Mouse (Mus musculus) midbrain, embryonic 15.5 days (tissue): ENCODE data around the gene Ankle2. TPM values are rescaled to one million over a fixed set of nuclear protein-coding genes. Genes with fewer than 3 reads are reported as not detected.

Experiments used
- ATAC-seq: fragments of 200-750 bp; cut with Nextera tagmentation; replicated peaks from 2 replicates; pipeline ENCODE4 v1.8.0; 2017; ENCODE audit warnings: moderate TSS enrichment
- H3K27ac ChIP-seq: fragments of 300-500 bp; sonication (generic); 2 replicates; pipeline ENCODE4 v1.5.1; 2015; ENCODE audit warnings: mild to moderate bottlenecking, inconsistent platforms
- H3K27me3 ChIP-seq: fragments of 300-500 bp; sonication (generic); replicated peaks from 2 replicates; pipeline ENCODE4 v1.6.1; 2015; ENCODE audit warnings: inconsistent platforms
- H3K36me3 ChIP-seq: fragments of 300-500 bp; sonication (generic); replicated peaks from 2 replicates; pipeline ENCODE4 v1.6.1; 2015; ENCODE audit warnings: inconsistent platforms
- H3K4me1 ChIP-seq: fragments of 300-500 bp; sonication (generic); 2 replicates; pipeline ENCODE4 v1.6.1; 2015; ENCODE audit warnings: inconsistent platforms
- H3K4me2 ChIP-seq: fragments of 300-500 bp; sonication (generic); 2 replicates; pipeline ENCODE4 v1.6.1; 2015; ENCODE audit warnings: inconsistent platforms, mild to moderate bottlenecking, moderate library complexity
- H3K4me3 ChIP-seq: fragments of 300-500 bp; sonication (generic); 2 replicates; pipeline ENCODE4 v1.5.1; 2015; ENCODE audit warnings: mild to moderate bottlenecking, inconsistent platforms
- H3K9ac ChIP-seq: fragments of 300-500 bp; sonication (generic); 2 replicates; pipeline ENCODE4 v1.6.1; 2015; ENCODE audit warnings: mild to moderate bottlenecking, inconsistent platforms
- H3K9me3 ChIP-seq: fragments of 300-500 bp; sonication (generic); 2 replicates; pipeline ENCODE4 v1.6.1; 2016; ENCODE audit warnings: inconsistent platforms
- WGBS: fragments of 180-500 bp; shearing (Covaris S2); methylation state at CpG from one replicate; pipeline ENCODE4 v1.1.7; 2015; ENCODE audit warnings: mixed read lengths; 5-methylcytosine and 5-hydroxymethylcytosine counted together
- polyA plus RNA-seq: library from polyadenylated mRNA; unstranded; fragments of >200 nt; fragmentation: Nextera tagmentation; extraction: Ambion mirVana; gene quantifications from 2 replicates; pipeline ENCODE4 v1.2.1, GENCODE M21; 2015

Ankle2 gene
- polyA plus RNA-seq: 20.6 and 22.6 TPM in 2 replicates

DNA sequence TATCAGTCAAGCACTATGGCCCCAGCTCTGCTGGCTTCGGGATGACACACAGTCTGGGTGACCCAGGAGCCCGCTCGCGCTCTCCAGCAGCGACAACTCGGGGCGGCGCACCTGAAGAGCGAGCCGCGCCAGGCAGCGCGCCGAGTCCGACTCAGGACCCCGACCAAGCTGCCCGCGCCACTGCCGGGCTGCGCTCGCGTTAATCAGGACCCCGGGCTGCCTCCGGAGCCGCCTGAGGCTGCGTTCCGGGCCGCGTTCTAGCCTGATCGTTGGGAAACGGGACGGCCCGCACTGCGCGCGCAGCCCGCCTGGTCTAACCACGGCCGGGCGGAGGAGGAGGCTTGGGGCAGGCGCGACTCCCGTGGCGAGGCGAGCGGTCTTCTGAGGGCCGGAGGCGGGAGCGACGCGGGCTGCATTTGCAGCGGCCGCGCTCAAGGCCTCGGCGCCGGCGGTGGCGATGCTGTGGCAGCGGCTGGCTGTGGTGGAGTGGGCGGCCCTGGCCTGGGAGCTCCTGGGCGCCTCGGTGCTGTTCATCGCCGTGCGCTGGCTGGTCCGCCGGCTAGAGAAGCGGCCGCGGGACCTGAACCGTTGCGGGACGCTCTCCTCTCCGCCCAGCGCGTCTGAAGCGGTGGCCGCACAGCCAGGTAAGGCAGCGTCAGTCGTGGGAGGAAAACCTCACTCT, at the start of gene Ankle2:
Ankle2 (plus strand) TSS at position 225 of the 682 bp plus-strand sequence.
- H3K9ac ChIP-seq: peak within 1 kb of the TSS; percentile 96
- under 1% methylated on average over 80 of the region's 81 CpGs for WGBS
- peak within 1 kb of the TSS; percentile 89 for H3K4me3 ChIP-seq
- H3K4me1 ChIP-seq: peaks cover 24% of the 10 kb centered on the region
- H3K9me3 ChIP-seq: no peaks in the 10 kb centered on the region
- no peaks in the 10 kb centered on the region for H3K27me3 ChIP-seq
- peak; percentile 97 for ATAC-seq
- peak within 1 kb of the TSS; percentile 95 for H3K27ac ChIP-seq
- H3K4me2 ChIP-seq: peak within 1 kb of the TSS; percentile 69
- peaks cover 7% of the 10 kb centered on the region; the same call in 1 of the 2 replicates for H3K36me3 ChIP-seq

- Histone ChIP-seq H3K36me3 (peaks cover 34% of the 10 kb centered on the region), H3K4me2 (no peak overlapping the region), H3K27me3 (no peaks in the 10 kb centered on the region), H3K4me1 (peaks cover 16% of the 10 kb centered on the region), H3K27ac (no peak overlapping the region), H3K9me3 (no peaks in the 10 kb centered on the region), H3K4me3 (no peak overlapping the region), H3K9ac (no peak overlapping the region)
- 93% methylated on average over 5 of the region's 5 CpGs for WGBS
- no peak for ATAC-seq
Observed at GRCm38 (mm10) chr5:110181716-110182115, 49.1 kb upstream of the Ankle2 start.

DNA sequence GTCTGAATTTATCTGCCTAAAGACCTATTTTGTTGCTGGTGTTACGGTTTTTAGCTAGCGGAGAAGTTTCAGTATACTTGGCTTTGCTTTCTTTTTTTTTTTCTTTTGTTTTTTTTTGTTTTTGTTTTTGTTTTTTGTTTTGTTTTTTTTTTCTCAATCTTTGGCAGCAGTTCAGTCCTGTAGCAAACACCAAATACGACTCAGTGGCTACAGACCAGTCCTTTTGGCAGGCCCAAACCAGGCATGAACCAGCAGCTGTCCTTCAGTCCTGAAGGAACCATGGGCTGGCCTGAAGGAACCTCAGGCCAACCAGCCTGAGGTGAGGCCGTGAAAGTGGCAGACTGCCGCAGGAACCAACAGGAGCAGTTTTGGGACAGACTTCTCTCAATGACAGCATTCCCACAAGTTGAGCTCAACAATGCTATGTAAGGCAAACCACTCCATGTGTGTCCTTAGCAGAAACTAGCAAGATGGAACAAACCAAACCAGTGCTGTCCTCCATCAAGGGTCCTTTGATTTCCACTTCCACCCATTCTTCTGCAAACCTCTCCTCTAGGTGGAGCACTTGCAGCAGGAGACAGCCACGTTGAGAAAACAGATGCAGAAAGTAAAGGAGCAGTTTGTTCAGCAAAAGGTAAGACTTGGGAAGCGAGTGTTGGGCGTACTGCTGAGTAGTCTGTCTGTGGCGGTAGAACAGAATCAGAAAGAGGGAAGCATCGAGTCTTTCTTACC, 27.5 kb upstream of the Ankle2 start:
- no peak for ATAC-seq
- peaks cover 66% of the 10 kb centered on the region for H3K36me3 ChIP-seq

GRCm38 (mm10) chr5:110204777-110205176, 26.0 kb upstream of the Ankle2 start:
- no peak overlapping the region for H3K27ac ChIP-seq
- no peak for ATAC-seq
- H3K27me3 ChIP-seq: no peaks in the 10 kb centered on the region
- no peak overlapping the region for H3K4me3 ChIP-seq
- no peaks in the 10 kb centered on the region for H3K4me1 ChIP-seq
- H3K9me3 ChIP-seq: no peaks in the 10 kb centered on the region
- peaks cover 78% of the 10 kb centered on the region for H3K36me3 ChIP-seq
- no peak overlapping the region for H3K4me2 ChIP-seq
- 84% methylated on average over 6 of the region's 6 CpGs for WGBS
- no peak overlapping the region for H3K9ac ChIP-seq

More for the DNA sequence above, 27.5 kb upstream of the Ankle2 start:
- H3K4me1 ChIP-seq: no peaks in the 10 kb centered on the region
- no peaks in the 10 kb centered on the region for H3K27me3 ChIP-seq
- no peaks in the 10 kb centered on the region for H3K9me3 ChIP-seq
- no peak overlapping the region for H3K4me3 ChIP-seq
- WGBS: 86% methylated on average over 10 of the region's 10 CpGs
- no peak overlapping the region for H3K9ac ChIP-seq
- no peak overlapping the region for H3K4me2 ChIP-seq
- no peak overlapping the region for H3K27ac ChIP-seq

DNA sequence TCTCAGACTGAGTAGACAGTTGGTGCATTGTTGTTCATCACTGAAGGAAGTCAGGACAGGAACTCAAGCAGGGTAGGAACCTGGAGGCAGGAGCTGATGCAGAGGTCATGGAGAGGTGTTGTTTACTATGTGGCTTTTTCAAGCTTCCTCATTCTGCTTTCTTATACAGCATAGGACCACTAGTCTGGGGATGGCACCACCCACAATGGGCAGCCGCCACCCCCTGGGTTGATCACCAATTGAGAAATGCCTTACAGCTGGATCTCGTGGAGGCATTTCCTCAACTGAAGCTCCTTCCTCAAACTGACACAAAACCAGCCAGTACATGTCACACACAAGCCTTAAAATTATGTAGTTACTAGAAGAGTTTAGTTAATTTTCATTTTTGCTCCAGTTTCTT, 19.5 kb upstream of the Ankle2 start:
- Histone ChIP-seq H3K36me3 (peaks cover 87% of the 10 kb centered on the region), H3K27ac (no peak overlapping the region), H3K9me3 (no peaks in the 10 kb centered on the region), H3K4me3 (no peak overlapping the region), H3K4me2 (no peak overlapping the region), H3K9ac (no peak overlapping the region), H3K4me1 (no peaks in the 10 kb centered on the region), H3K27me3 (no peaks in the 10 kb centered on the region)
- ATAC-seq: no peak
- 91% methylated on average over 2 of the region's 2 CpGs for WGBS

DNA sequence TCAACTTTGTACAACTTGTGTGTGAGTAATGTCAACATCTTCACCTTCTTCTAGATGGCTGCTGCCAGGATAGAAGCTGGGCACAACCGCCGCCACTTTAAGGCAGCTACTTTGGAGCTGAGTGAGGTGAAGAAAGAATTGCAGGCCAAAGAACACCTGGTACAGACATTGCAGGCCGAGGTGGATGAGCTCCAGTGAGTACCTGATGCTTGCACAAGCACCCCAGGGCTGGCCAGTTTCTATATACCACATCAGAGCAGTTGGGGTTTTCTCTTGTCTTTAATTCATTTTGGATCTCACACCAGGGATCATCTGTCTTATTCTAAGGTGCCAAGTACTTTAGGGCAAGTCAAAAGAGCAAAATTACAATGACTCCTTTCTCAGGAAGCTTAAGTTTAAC, 14.0 kb upstream of the Ankle2 start:
- Histone ChIP-seq H3K4me3 (no peak overlapping the region), H3K9ac (no peak overlapping the region), H3K36me3 (peaks cover 85% of the 10 kb centered on the region), H3K4me2 (no peak overlapping the region), H3K27ac (no peak overlapping the region), H3K27me3 (no peaks in the 10 kb centered on the region), H3K9me3 (no peaks in the 10 kb centered on the region), H3K4me1 (no peaks in the 10 kb centered on the region)
- no peak for ATAC-seq
- 94% methylated on average over 3 of the region's 3 CpGs for WGBS

- H3K4me1 ChIP-seq: no peaks in the 10 kb centered on the region
- H3K27ac ChIP-seq: no peak overlapping the region
- WGBS: 93% methylated on average over 4 of the region's 4 CpGs
- no peak overlapping the region for H3K4me3 ChIP-seq
- H3K27me3 ChIP-seq: no peaks in the 10 kb centered on the region
- H3K9ac ChIP-seq: no peak overlapping the region
- H3K36me3 ChIP-seq: peaks cover 70% of the 10 kb centered on the region
- ATAC-seq: no peak
- no peaks in the 10 kb centered on the region for H3K9me3 ChIP-seq
- H3K4me2 ChIP-seq: no peak overlapping the region
Observed at GRCm38 (mm10) chr5:110220331-110220730, 10.5 kb upstream of the Ankle2 start.

DNA sequence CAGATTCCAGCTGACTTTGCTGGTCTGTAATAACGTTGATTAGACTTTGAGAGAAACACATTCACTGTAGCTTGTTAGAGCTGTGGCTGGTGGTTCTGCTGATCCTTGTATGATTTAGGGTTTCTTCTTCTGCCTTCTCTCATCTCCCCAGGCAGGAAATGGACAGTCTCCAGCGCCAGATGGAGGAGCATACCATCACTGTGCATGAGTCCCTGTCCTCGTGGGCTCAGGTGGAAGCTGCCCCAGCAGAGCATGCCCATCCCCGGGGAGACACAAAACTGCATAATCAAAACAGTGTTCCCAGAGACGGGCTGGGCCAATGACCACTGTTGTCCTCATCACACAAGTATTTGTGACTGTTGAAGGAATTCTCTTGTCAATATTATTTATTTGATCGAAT, 8.0 kb upstream of the Ankle2 start:
- no peaks in the 10 kb centered on the region for H3K4me1 ChIP-seq

GRCm38 (mm10) chr5:110225056-110225455, 5.7 kb upstream of the Ankle2 start:
- ATAC-seq: no peak
- peaks cover 3% of the 10 kb centered on the region for H3K4me1 ChIP-seq

More for the DNA sequence above, 8.0 kb upstream of the Ankle2 start:
- Histone ChIP-seq H3K36me3 (peaks cover 59% of the 10 kb centered on the region), H3K9me3 (no peaks in the 10 kb centered on the region), H3K4me2 (no peak overlapping the region), H3K27ac (no peak overlapping the region), H3K4me3 (no peak overlapping the region), H3K9ac (no peak overlapping the region), H3K27me3 (no peaks in the 10 kb centered on the region)
- ATAC-seq: no peak
- WGBS: 89% methylated on average over 6 of the region's 6 CpGs

DNA sequence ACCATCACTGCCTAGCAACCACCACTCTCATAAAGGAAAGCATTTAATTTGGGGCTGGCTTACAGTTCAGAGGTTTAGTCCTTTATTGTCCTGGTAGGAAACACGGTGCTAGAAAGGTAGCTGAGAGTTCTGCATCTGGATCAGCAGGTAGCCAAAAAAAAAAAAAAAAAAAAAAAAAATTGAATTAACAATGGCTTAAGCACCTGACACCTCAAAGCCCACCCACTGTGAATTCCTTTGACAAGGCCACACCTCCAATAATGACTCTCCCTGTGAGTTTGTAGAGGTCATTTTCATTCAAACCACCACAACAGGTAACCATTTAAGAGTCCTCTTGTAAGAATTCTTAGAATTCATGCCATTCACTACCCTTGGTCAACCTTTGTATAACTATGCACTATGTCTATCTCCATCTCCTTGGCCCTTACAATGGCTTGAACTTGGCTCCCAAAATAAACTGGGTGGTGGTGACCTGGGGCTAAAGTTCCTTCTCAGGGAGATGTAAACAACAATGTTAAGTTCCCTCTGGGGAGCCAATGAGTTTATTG, 3.4 kb upstream of the Ankle2 start:
- no peak overlapping the region for H3K27ac ChIP-seq
- peaks cover 17% of the 10 kb centered on the region for H3K36me3 ChIP-seq
- no peak overlapping the region for H3K9ac ChIP-seq
- H3K9me3 ChIP-seq: no peaks in the 10 kb centered on the region
- H3K4me1 ChIP-seq: peaks cover 16% of the 10 kb centered on the region
- no peak overlapping the region for H3K4me2 ChIP-seq
- H3K4me3 ChIP-seq: no peak overlapping the region
- WGBS: 35% methylated on average over 1 of the region's 1 CpGs
- no peaks in the 10 kb centered on the region for H3K27me3 ChIP-seq
- no peak for ATAC-seq

More at GRCm38 (mm10) chr5:110225056-110225455, 5.7 kb upstream of the Ankle2 start:
- Histone ChIP-seq H3K27me3 (no peaks in the 10 kb centered on the region), H3K4me3 (no peak overlapping the region), H3K4me2 (no peak overlapping the region), H3K36me3 (peaks cover 38% of the 10 kb centered on the region), H3K9me3 (no peaks in the 10 kb centered on the region), H3K27ac (no peak overlapping the region), H3K9ac (no peak overlapping the region)
- WGBS: 90% methylated on average over 3 of the region's 3 CpGs

- peak overlapping the region; percentile 89 for H3K4me3 ChIP-seq
- no peaks in the 10 kb centered on the region for H3K27me3 ChIP-seq
- no peaks in the 10 kb centered on the region for H3K9me3 ChIP-seq
- H3K27ac ChIP-seq: peak overlapping the region; percentile 95
- H3K36me3 ChIP-seq: peaks cover 4% of the 10 kb centered on the region; the same call in 1 of the 2 replicates
- no peak for ATAC-seq
- peak overlapping the region; percentile 96 for H3K9ac ChIP-seq
- H3K4me2 ChIP-seq: peak overlapping the region; percentile 69
- WGBS: 4% methylated on average over 8 of the region's 8 CpGs
- H3K4me1 ChIP-seq: peaks cover 24% of the 10 kb centered on the region
Observed at GRCm38 (mm10) chr5:110230401-110230779, 414 bp upstream of the Ankle2 start.

GRCm38 (mm10) chr5:110231638-110232037, 834 bp downstream of the Ankle2 start:
- WGBS: 45% methylated on average over 13 of the region's 13 CpGs
- H3K4me2 ChIP-seq: peak overlapping the region; percentile 69
- H3K27ac ChIP-seq: no peak overlapping the region

More at GRCm38 (mm10) chr5:110231638-110232037, 834 bp downstream of the Ankle2 start:
- Histone ChIP-seq H3K36me3 (peaks cover 14% of the 10 kb centered on the region), H3K9ac (peak overlapping the region; percentile 96; the same call in 1 of the 2 replicates), H3K4me1 (peaks cover 24% of the 10 kb centered on the region), H3K27me3 (no peaks in the 10 kb centered on the region), H3K4me3 (peak overlapping the region; percentile 89), H3K9me3 (no peaks in the 10 kb centered on the region)
- no peak for ATAC-seq
